Mouse (Mus musculus): ENCODE results near the gene Nxn. TPM values are rescaled to one million over a fixed set of nuclear protein-coding genes. Genes with fewer than 3 reads are reported as not detected.

Nxn gene
- polyA plus RNA-seq, 1 experiment from 2014 or later, result 26.0 TPM

- Histone ChIP-seq H3K27ac (no peak overlapping the region), H3K36me3 (ENCODE audit: insufficient read depth, low read length) (no peaks in the 10 kb centered on the region), H3K4me2 (ENCODE audit: low read length) (no peak overlapping the region), H3K4me3 (replicated peaks; ENCODE audit: low read depth, low read length) (no peak overlapping the region), H3K4me1 (replicated peaks; ENCODE audit: insufficient read depth, low read length) (no peaks in the 10 kb centered on the region), H3K9ac (ENCODE audit: low read depth, low read length) (no peak overlapping the region), H3K27me3 (ENCODE audit: insufficient read depth, low read length) (no peaks in the 10 kb centered on the region), H3K9me3 (replicated peaks; ENCODE audit: low read length) (no peaks in the 10 kb centered on the region)
- no peak for DNase-seq (ENCODE audit: low spot score)
- no peak for ATAC-seq (replicated peaks; ENCODE audit: low FRiP score, low read depth)
- no peak for TF ChIP-seq CTCF (IDR thresholded peaks at IDR 0.05; ENCODE audit: low read depth)
- WGBS, result 72% methylated on average over 7 of the region's 7 CpGs
These were observed 131.4 kb downstream of the Nxn start for GRCm38 (mm10) chr11:76267550-76267949.

- no peak for TF ChIP-seq CTCF (IDR thresholded peaks at IDR 0.05; ENCODE audit: low read depth)
- no peaks in the 10 kb centered on the region for H3K4me1 ChIP-seq (replicated peaks; ENCODE audit: insufficient read depth, low read length)
- H3K4me3 ChIP-seq (replicated peaks; ENCODE audit: low read depth, low read length), result no peak overlapping the region
- peaks cover 4% of the 10 kb centered on the region; the same call in 1 of the 2 replicates for H3K36me3 ChIP-seq (ENCODE audit: insufficient read depth, low read length)
- H3K4me2 ChIP-seq (ENCODE audit: low read length), result no peak overlapping the region
- no peaks in the 10 kb centered on the region for H3K9me3 ChIP-seq (replicated peaks; ENCODE audit: low read length)
- H3K9ac ChIP-seq (ENCODE audit: low read depth, low read length), result no peak overlapping the region
- H3K27ac ChIP-seq, result no peak overlapping the region
- 23% methylated on average over 19 of the region's 19 CpGs for WGBS
- DNase-seq (ENCODE audit: low spot score) (no peak), ATAC-seq (replicated peaks; ENCODE audit: low FRiP score, low read depth) (no peak; the same call in 1 of the 2 replicates)
- H3K27me3 ChIP-seq (ENCODE audit: insufficient read depth, low read length), result no peaks in the 10 kb centered on the region
These were observed 136.2 kb downstream of the Nxn start for GRCm38 (mm10) chr11:76262611-76263351.

DNA sequence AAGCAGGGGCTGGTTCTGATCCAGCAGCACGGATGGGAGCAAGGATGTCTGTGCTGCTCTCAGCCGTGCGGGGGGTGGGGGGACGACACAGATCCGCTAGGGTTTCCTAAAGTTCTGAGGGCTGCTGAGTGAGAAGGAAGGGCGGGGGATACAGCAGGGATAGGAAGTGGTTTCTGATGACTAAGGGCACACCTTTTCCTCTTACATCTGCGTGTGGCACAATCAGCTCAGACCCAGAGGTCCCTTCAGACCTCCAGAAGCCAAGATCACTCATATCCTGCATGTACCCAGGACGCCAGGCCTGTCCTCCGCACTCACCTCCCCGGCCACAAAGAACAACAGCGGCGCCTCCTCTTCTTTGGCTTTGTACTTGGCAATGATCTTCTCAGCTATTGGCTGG lies 137.7 kb downstream of the Nxn start:
- Histone ChIP-seq H3K36me3 (ENCODE audit: insufficient read depth, low read length) (peaks cover 4% of the 10 kb centered on the region; the same call in 1 of the 2 replicates), H3K4me2 (ENCODE audit: low read length) (no peak overlapping the region), H3K27me3 (ENCODE audit: insufficient read depth, low read length) (no peaks in the 10 kb centered on the region), H3K27ac (no peak overlapping the region), H3K9ac (ENCODE audit: low read depth, low read length) (no peak overlapping the region), H3K9me3 (replicated peaks; ENCODE audit: low read length) (no peaks in the 10 kb centered on the region), H3K4me1 (replicated peaks; ENCODE audit: insufficient read depth, low read length) (peaks cover 4% of the 10 kb centered on the region; the same call in 1 of the 2 replicates), H3K4me3 (replicated peaks; ENCODE audit: low read depth, low read length) (no peak overlapping the region)
- no peak for ATAC-seq (replicated peaks; ENCODE audit: low FRiP score, low read depth)
- DNase-seq (ENCODE audit: low spot score), result no peak
- WGBS, result 74% methylated on average over 12 of the region's 12 CpGs
- TF ChIP-seq CTCF (IDR thresholded peaks at IDR 0.05; ENCODE audit: low read depth), result no peak

- Histone ChIP-seq H3K4me2 (ENCODE audit: low read length) (no peak overlapping the region), H3K4me1 (replicated peaks; ENCODE audit: insufficient read depth, low read length) (peaks cover 6% of the 10 kb centered on the region; the same call in 1 of the 2 replicates), H3K36me3 (ENCODE audit: insufficient read depth, low read length) (peaks cover 4% of the 10 kb centered on the region; the same call in 1 of the 2 replicates), H3K4me3 (replicated peaks; ENCODE audit: low read depth, low read length) (no peak overlapping the region), H3K9ac (ENCODE audit: low read depth, low read length) (no peak overlapping the region), H3K9me3 (replicated peaks; ENCODE audit: low read length) (no peaks in the 10 kb centered on the region), H3K27ac (no peak overlapping the region), H3K27me3 (ENCODE audit: insufficient read depth, low read length) (no peaks in the 10 kb centered on the region)
- no peak for DNase-seq (ENCODE audit: low spot score)
- TF ChIP-seq CTCF (IDR thresholded peaks at IDR 0.05; ENCODE audit: low read depth), result no peak
- ATAC-seq (replicated peaks; ENCODE audit: low FRiP score, low read depth), result no peak
- 75% methylated on average over 10 of the region's 10 CpGs for WGBS
These were observed 138.5 kb downstream of the Nxn start for GRCm38 (mm10) chr11:76260208-76261050.

DNA sequence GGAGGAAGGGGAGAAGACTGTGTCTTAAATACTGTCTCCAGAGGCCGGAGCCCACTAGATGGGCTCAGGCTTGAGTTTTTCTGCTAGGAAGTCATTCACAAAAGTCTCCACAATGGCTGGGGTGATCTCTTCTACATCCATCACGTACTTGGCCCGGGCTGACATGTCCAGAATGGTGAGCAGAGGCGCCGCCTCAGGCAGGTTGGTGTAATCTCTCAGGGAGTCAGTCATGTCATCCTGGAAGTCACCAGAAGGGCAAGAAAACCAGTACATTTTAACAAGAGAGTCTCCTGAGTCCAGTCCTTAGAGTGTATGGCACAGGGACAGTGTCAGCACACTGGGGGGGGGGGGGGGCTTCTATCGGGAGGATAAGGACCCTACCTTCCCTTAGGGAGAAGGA lies 140.4 kb downstream of the Nxn start:
- Histone ChIP-seq H3K9ac (ENCODE audit: low read depth, low read length) (no peak overlapping the region), H3K9me3 (replicated peaks; ENCODE audit: low read length) (no peaks in the 10 kb centered on the region), H3K4me2 (ENCODE audit: low read length) (no peak overlapping the region), H3K27ac (no peak overlapping the region), H3K4me3 (replicated peaks; ENCODE audit: low read depth, low read length) (no peak overlapping the region), H3K4me1 (replicated peaks; ENCODE audit: insufficient read depth, low read length) (peaks cover 6% of the 10 kb centered on the region; the same call in 1 of the 2 replicates), H3K36me3 (ENCODE audit: insufficient read depth, low read length) (peaks cover 4% of the 10 kb centered on the region; the same call in 1 of the 2 replicates), H3K27me3 (ENCODE audit: insufficient read depth, low read length) (no peaks in the 10 kb centered on the region)
- DNase-seq (ENCODE audit: low spot score) (no peak), ATAC-seq (replicated peaks; ENCODE audit: low FRiP score, low read depth) (no peak)
- no peak for TF ChIP-seq CTCF (IDR thresholded peaks at IDR 0.05; ENCODE audit: low read depth)
- 86% methylated on average over 6 of the region's 6 CpGs for WGBS

GRCm38 (mm10) chr11:76257386-76257785 lies 141.6 kb downstream of the Nxn start:
- Histone ChIP-seq H3K4me1 (replicated peaks; ENCODE audit: insufficient read depth, low read length) (peaks cover 6% of the 10 kb centered on the region; the same call in 1 of the 2 replicates), H3K36me3 (ENCODE audit: insufficient read depth, low read length) (peaks cover 4% of the 10 kb centered on the region; the same call in 1 of the 2 replicates), H3K27ac (no peak overlapping the region), H3K9ac (ENCODE audit: low read depth, low read length) (no peak overlapping the region), H3K9me3 (replicated peaks; ENCODE audit: low read length) (no peaks in the 10 kb centered on the region), H3K4me3 (replicated peaks; ENCODE audit: low read depth, low read length) (no peak overlapping the region), H3K4me2 (ENCODE audit: low read length) (no peak overlapping the region), H3K27me3 (ENCODE audit: insufficient read depth, low read length) (no peaks in the 10 kb centered on the region)
- DNase-seq (ENCODE audit: low spot score) (no peak), ATAC-seq (replicated peaks; ENCODE audit: low FRiP score, low read depth) (no peak)
- no peak for TF ChIP-seq CTCF (IDR thresholded peaks at IDR 0.05; ENCODE audit: low read depth)
- 64% methylated on average over 4 of the region's 4 CpGs for WGBS
